Comparison of ENCODE assay signal across 11 mouse cellular contexts in the genomic region with DNA sequence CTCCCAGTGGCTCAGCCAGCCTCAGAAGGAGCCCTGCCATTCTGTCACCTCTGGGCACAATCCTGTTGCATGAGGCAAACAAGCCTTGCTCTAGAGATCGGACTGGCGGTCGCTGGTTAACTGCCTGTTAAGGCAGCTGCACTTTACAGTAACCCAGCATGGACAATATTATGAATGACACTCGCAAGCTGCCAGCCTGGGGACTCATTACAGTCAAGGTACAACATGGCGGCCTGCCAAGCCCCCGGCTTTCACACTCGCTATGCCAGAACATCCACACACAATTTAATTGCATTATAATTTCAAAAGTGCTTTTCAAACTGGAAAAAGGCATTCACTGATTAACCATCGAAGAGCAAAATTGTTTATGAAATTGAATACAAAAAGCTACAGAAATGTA.
DNase-seq lines count a peak whose midpoint lies in the region; ATAC-seq lines count a peak whose summit lies in the region.
"Had no signal": no experiment of that assay in that cellular context is flagged by ENCODE, and none has a peak within 500 bp of the region (broad histone marks: within the 10 kb centered on the region; RNA-seq: fewer than 3 reads in every experiment).

No protein-coding gene starts in this region.

- peak overlapping the region; percentile 6; the same call in 1 of the 2 replicates for H3K27ac ChIP-seq in heart, embryonic 15.5 days
- H3K27ac ChIP-seq in forebrain, embryonic 16.5 days (ENCODE audit: low read length): 0 out of 2 replicates have a peak overlapping the region, but pooled peaks have one; percentile 20
- peak overlapping the region; percentile 70; the same call in 1 of the 2 replicates for H3K27ac ChIP-seq in neural tube, embryonic 14.5 days (ENCODE audit: low read depth, low read length)

- no peak for DNase-seq in heart, adult 11 months
- DNase-seq in right cerebral cortex, postnatal 4 days: peak; percentile 57
- DNase-seq in right cerebral cortex, adult 2 months (ENCODE audit: low spot score in 2 of 2): no peak
- no peak for DNase-seq in kidney, adult 11 months
- DNase-seq: lung, embryonic 14.5 days; thymus, postnatal 4 days had no signal

- ATAC-seq in heart, embryonic 15.5 days (replicated peaks; ENCODE audit: insufficient number of reproducible peaks, insufficient read depth, low FRiP score, low read depth): no peak
- ATAC-seq in forebrain, embryonic 16.5 days: peak; percentile 60
- no peak for ATAC-seq in neural tube, embryonic 14.5 days (ENCODE audit: low read depth)
- no peak for ATAC-seq in CD4-positive, CD25-positive, alpha-beta regulatory T cell, adult 4 months

- no peaks in the 10 kb centered on the region for H3K9me3 ChIP-seq in heart, embryonic 15.5 days (replicated peaks)
- no peaks in the 10 kb centered on the region for H3K9me3 ChIP-seq in forebrain, embryonic 16.5 days (ENCODE audit: control insufficient read depth, low read length)
- H3K9me3 ChIP-seq in neural tube, embryonic 14.5 days (ENCODE audit: control insufficient read depth, low read length): no peaks in the 10 kb centered on the region

- WGBS in heart, embryonic 15.5 days: 69% methylated on average over 8 of the region's 8 CpGs
- WGBS in forebrain, embryonic 16.5 days: 6% methylated on average over 8 of the region's 8 CpGs
- WGBS in neural tube, embryonic 14.5 days: 21% methylated on average over 8 of the region's 8 CpGs

- no peaks in the 10 kb centered on the region for H3K36me3 ChIP-seq in heart, embryonic 15.5 days
- H3K36me3 ChIP-seq in forebrain, embryonic 16.5 days (ENCODE audit: control insufficient read depth, insufficient read depth): no peaks in the 10 kb centered on the region
- H3K36me3 ChIP-seq in neural tube, embryonic 14.5 days (ENCODE audit: control insufficient read depth, insufficient read depth, low read length): no peaks in the 10 kb centered on the region

- no peaks in the 10 kb centered on the region for H3K27me3 ChIP-seq in heart, embryonic 15.5 days
- no peaks in the 10 kb centered on the region for H3K27me3 ChIP-seq in forebrain, embryonic 16.5 days (replicated peaks; ENCODE audit: control insufficient read depth, insufficient read depth, low read length)
- no peaks in the 10 kb centered on the region for H3K27me3 ChIP-seq in neural tube, embryonic 14.5 days (ENCODE audit: control insufficient read depth, insufficient read depth, low read length)

- no peak overlapping the region for H3K9ac ChIP-seq in heart, embryonic 15.5 days
- no peak overlapping the region; the same call in 1 of the 2 replicates for H3K9ac ChIP-seq in forebrain, embryonic 16.5 days (replicated peaks; ENCODE audit: low read depth, low read length)
- H3K9ac ChIP-seq in neural tube, embryonic 14.5 days (replicated peaks; ENCODE audit: low read depth, low read length): no peak overlapping the region
- H3K9ac ChIP-seq: lung, embryonic 14.5 days had no signal

- no peak overlapping the region for H3K4me2 ChIP-seq in heart, embryonic 15.5 days
- peak overlapping the region; percentile 49; the same call in 1 of the 2 replicates for H3K4me2 ChIP-seq in forebrain, embryonic 16.5 days (ENCODE audit: low read length)
- peak overlapping the region; percentile 16; the same call in 1 of the 2 replicates for H3K4me2 ChIP-seq in neural tube, embryonic 14.5 days (ENCODE audit: low read depth, low read length)
- H3K4me2 ChIP-seq: lung, embryonic 14.5 days had no signal

- peaks cover 59% of the 10 kb centered on the region for H3K4me1 ChIP-seq in heart, embryonic 15.5 days (replicated peaks)
- peaks cover 57% of the 10 kb centered on the region for H3K4me1 ChIP-seq in forebrain, embryonic 16.5 days (replicated peaks; ENCODE audit: control insufficient read depth, insufficient read depth, low read length)
- H3K4me1 ChIP-seq in neural tube, embryonic 14.5 days (ENCODE audit: control insufficient read depth, insufficient read depth, low read length): peaks cover 52% of the 10 kb centered on the region

- H3K4me3 ChIP-seq in heart, embryonic 15.5 days: no peak overlapping the region
- H3K4me3 ChIP-seq in forebrain, embryonic 16.5 days (replicated peaks; ENCODE audit: low read length): no peak overlapping the region
- H3K4me3 ChIP-seq in neural tube, embryonic 14.5 days (ENCODE audit: low read depth, low read length): no peak overlapping the region
- H3K4me3 ChIP-seq: erythroblast, embryonic 14.5 days had no signal

Comparison
In these comparisons a context has a peak if more than half of its experiments do, and no peak if none do; other contexts are left out.
1. H3K27ac ChIP-seq: peak in every context shown above with its lines; median percentile 70 in neural tube, embryonic 14.5 days; 20 in forebrain, embryonic 16.5 days; 6 in heart, embryonic 15.5 days.